Mouse (Mus musculus) ZHBTc4 (cell line): Measurements from ENCODE around the gene Cyp2j9.

Experiments used
- DNase-seq: peaks from one replicate; pipeline ENCODE4 v3.0.0-alpha.2; 2011; ENCODE audit warnings: low read depth, low spot score

Cyp2j9 gene

GRCm38 (mm10) chr4:96590911-96591790, at the start of gene Cyp2j9:
Cyp2j9 (minus strand) TSS chr4:96591578.
- peak; percentile 78 for DNase-seq

GRCm38 (mm10) chr4:96635455-96635854, 44.1 kb upstream of the Cyp2j9 start:
- DNase-seq = no peak

DNA sequence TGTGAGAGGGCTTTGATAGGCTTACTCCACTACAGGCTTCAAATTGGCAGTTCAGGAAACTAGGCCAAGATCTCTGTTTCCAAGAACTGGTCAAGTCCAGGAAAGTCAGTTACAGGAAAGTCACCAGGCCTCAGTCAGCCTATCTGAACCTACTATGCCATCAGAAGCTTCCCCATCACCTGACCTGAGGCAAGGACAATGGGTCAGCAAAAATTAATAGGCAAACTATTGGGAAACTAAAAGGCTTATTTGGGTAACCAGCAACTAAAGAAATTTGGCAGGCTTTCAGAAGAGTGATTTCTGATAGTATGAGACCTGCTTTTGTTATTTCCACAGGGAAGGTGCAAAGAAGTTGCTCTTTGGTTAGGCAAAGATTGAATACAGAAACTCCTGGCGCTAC, 31.1 kb upstream of the Cyp2j9 start:
- DNase-seq = no peak

DNA sequence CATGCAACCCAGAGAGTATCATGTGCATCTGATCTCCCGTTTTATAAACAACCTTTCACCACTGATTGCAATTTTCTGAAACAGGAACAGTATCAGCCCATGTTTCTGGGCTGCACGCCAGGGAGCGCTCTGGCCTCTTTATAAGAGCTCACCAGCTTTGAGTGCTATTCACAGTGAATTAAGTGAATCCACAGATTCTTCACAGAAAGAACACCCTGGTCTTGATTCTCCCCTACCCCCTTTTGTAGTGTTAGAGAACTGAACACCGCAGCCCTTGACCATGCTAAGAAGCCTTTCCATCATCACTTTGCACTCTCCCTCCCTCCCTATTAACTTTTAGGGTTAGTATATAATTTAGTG, 393 bp upstream of the Cyp2j9 start:
- no peak for DNase-seq

DNA sequence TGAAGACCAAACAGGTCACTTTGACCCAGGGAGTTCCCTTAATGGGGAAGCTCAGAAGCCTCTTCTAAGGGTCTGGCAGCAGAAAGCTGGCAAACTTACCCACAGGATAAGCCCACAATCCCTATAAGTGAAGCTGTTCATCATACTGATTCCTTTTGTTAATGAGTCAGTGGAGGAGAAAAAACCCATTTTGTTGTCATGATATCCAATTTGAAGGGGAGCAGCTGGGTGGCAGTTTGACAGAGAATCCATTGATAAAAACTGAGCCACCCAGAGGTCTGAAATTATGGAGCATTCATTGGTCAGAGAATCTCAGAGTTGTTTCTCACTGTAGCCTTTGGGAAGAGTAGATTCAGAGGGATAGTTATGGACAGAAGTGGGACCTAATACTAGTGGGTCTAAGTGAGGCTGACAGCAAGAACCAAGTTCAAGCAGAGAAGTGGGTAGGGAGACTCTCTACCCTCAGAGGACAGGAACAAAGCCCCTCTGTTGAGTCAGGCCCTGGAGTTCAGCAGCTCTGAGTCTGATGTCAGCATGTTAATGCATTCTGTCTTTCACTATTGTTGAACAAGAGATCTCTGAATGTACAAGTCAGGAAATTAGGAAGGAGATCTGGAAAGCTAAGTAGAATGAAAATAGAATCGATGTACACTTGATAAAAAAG, 9.8 kb downstream of the Cyp2j9 start:
- DNase-seq = no peak

DNA sequence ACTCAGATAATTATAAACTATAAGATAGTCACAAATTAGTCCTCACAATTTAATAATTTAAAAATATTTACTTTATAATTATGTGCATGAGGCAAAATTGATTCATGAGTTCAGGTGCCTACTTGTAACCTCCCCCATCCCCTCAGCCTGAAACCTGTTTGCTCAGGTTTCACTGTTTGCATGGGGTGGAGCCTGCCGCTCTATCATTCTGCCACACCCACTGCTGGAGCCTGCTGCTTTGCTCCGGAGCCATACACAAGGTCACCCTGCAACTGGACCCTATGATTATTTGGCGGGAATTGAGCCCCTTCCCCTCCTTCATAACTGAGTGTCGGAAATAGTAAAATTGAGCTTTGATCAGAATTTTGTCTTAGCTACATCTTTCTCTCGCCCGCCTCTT, 11.0 kb downstream of the Cyp2j9 start:
- DNase-seq = peak; percentile 10

GRCm38 (mm10) chr4:96569442-96569841, 21.9 kb downstream of the Cyp2j9 start:
- no peak for DNase-seq

- DNase-seq = no peak
These were observed 23.4 kb downstream of the Cyp2j9 start for GRCm38 (mm10) chr4:96567988-96568387.

DNA sequence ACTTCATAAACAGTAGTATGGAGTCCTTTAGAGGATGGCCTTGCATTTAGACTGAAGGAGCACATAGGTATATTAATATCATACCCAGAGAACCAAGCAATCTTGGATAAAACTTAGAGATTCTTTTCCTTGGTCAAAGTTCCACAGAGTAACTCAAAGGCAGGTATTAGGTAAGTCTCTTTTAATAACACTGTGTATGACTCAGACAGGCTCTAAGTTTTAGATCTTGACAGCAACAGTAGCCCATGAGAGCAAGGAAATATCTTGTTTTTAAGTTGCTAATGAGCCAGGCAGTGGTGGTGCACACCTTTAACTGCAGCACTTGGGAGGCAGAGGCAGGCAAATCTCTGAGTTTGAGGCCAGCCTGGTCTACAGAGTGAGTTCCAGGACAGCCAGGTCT, 25.6 kb downstream of the Cyp2j9 start:
- no peak for DNase-seq

- no peak for DNase-seq
These were observed 30.9 kb downstream of the Cyp2j9 start for GRCm38 (mm10) chr4:96560464-96560863.

DNA sequence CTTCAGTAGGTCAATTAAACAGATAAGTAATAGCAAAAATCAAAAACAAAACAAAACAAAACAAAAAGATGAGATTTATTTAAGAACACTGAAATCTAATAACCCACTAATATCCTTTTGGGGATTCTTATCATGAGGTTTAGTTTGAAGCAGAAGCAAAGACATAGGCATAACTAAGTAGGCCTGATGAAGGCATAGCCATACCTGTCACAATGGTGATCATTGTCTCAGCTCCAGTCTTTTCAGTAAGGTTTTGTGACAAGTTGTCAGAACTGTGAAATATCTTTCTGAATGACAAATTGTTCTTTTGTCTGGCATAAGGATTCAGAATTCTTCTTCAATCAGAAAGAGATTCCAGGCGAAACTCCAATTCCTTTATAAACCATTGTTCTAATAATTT, 31.6 kb downstream of the Cyp2j9 start:
- no peak for DNase-seq

- peak; percentile 68 for DNase-seq
These were observed 38.1 kb downstream of the Cyp2j9 start, which contains the start of gene Cyp2j6 for GRCm38 (mm10) chr4:96553133-96553819. Cyp2j6 (minus strand) TSS chr4:96553661.

GRCm38 (mm10) chr4:96551619-96552018, 39.8 kb downstream of the Cyp2j9 start:
- DNase-seq = no peak

DNA sequence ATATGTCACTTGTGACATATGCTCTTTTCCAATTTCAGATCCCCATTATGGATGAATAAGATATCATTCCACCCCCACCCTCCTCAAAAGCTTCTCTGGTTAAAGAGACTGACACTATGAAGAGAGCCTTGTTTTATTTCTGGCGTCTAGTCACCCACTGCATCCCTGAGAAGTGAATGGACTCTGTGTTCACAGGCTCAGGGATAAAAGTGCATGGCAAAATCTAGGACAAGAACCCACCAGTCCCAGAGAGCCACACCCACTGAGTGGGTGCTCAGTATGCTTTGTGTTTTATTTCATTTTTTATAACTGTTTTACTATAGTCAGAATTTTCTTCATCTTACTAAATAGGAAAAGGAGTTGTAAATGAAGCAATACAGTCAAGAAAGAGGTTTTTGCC, 45.4 kb downstream of the Cyp2j9 start:
- no peak for DNase-seq

DNA sequence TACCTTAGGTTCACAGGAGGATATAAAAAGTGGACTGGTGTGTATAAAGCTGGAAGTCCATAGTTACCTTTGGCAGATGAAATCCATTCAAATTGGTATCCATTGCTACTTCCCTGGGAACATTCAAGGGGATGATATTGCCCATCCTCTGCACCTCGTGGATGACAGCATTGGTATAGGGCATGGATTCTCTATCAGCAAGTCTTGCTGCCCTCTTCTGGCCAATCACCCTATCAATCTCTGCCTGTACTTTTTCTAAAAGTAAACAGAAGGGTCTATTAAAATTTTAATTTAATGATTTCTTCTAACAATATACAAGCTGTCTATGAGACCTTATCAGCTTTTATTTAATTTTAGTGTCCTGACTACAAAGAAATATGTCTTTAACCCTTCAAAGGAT, 65.6 kb downstream of the Cyp2j9 start:
- DNase-seq = peak; percentile 8

DNA sequence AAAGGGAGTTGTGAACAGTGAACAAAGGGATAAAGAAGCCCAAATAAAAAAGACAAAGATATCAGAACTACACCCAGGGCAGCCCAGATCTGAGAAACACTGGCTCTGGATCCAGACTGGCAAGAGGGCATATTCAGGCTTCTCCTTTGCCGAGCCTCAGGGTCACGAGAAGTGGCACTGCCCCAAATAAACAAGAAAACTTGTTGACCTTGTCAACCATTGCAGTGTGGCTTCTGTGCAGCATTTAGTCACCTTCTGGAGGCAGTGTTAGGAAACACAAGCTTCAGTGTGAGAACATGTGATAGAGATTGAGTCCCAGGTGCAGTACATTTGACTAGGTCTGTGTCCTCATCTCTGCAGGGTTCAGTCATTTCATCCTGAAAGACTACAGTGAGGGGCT, 69.1 kb downstream of the Cyp2j9 start:
- no peak for DNase-seq
